Mouse (Mus musculus) small intestine, adult 2 months (tissue): ENCODE results near the gene Ptprb. TPM values are rescaled to one million over a fixed set of nuclear protein-coding genes. Genes with fewer than 3 reads are reported as not detected.

ENCODE experiments used
- H3K27ac ChIP-seq: fragments of 200-500 bp; 2 replicates; pipeline ENCODE4 v1.5.1; 2012; ENCODE audit warnings: low read depth, low read length, control low read depth, inconsistent platforms; ENCODE audit not compliant: insufficient read depth
- H3K27me3 ChIP-seq: fragments of 200-500 bp; 2 replicates; pipeline ENCODE4 v1.6.1; 2012; ENCODE audit warnings: mild to moderate bottlenecking, moderate library complexity, low read length, inconsistent platforms; ENCODE audit not compliant: control insufficient read depth, insufficient read depth
- H3K36me3 ChIP-seq: fragments of 200-500 bp; 2 replicates; pipeline ENCODE4 v1.6.1; 2012; ENCODE audit warnings: mild to moderate bottlenecking, low read length, control low read depth, inconsistent platforms; ENCODE audit not compliant: control insufficient read depth, insufficient read depth
- H3K4me1 ChIP-seq: fragments of 200-500 bp; 2 replicates; pipeline ENCODE4 v1.6.1; 2012; ENCODE audit warnings: low read length, inconsistent platforms, mixed read lengths; ENCODE audit not compliant: control insufficient read depth, insufficient read depth, insufficient read length
- H3K4me3 ChIP-seq: fragments of 200-500 bp; 2 replicates; pipeline ENCODE4 v1.5.1; 2012; ENCODE audit warnings: low read depth, mild to moderate bottlenecking, control low read depth, inconsistent platforms, low read length, moderate library complexity
- CTCF ChIP-seq: fragments of 200-500 bp; IDR thresholded peaks from 2 replicates; pipeline ENCODE4 v1.5.1; 2012; ENCODE audit warnings: low read depth, mild to moderate bottlenecking, control low read depth, inconsistent platforms, low read length, moderate library complexity, mixed read lengths; ENCODE audit not compliant: insufficient replicate concordance, insufficient read length; ENCODE audit errors: extremely low read depth
- POLR2A ChIP-seq: fragments of 200-500 bp; IDR thresholded peaks from 2 replicates; pipeline ENCODE4 v1.6.1; 2012; ENCODE audit warnings: low read depth, mild to moderate bottlenecking, control low read depth, inconsistent platforms, low read length, moderate library complexity
- WGBS: fragments of 180-500 bp; shearing (Covaris S2); methylation state at CpG from one replicate; pipeline ENCODE4 v1.1.7; 2018; 5-methylcytosine and 5-hydroxymethylcytosine counted together
- polyA plus RNA-seq: library from polyadenylated mRNA; depleted of rRNA; stranded (reverse); fragments of >200 nt; gene quantifications from 2 replicates; pipeline ENCODE4 v1.2.3, GENCODE M21; 2012

Ptprb gene
- polyA plus RNA-seq, 1 experiment = 2.3 TPM

DNA sequence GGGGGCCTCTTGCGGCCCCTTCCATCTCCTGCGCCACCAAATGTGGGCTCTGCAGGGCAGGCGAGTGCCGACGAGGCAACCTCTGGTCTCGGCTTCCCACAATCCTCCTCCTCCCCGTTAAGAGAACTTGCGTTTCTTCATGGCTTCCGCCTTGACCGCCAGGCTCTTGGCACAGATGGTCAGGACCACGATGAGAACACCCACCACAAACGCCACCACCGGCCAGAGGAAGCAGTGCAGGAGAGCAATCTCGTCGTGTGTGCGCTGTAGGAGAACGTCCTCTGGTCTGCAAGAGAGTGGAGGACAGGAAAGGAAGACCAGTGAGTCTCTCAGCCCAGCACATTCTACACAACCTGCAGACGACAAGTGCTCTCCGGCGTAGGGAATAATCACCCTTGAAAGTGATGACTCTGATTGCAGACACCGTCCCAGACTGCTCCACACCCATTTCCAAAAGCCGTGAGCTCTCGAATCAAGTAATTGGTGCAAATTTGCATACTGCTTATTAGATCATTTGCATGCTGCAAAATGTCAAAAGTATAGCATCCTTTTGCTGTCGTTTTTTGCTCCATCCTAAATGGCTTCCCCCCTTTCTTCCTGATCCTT, 142.9 kb downstream of the Ptprb start:
- TF ChIP-seq POLR2A (no peak), CTCF (no peak)
- no peak overlapping the region for H3K27ac ChIP-seq
- no peaks in the 10 kb centered on the region for H3K36me3 ChIP-seq
- no peak overlapping the region for H3K4me3 ChIP-seq
- H3K4me1 ChIP-seq = no peaks in the 10 kb centered on the region
- WGBS = 71% methylated on average over 24 of the region's 24 CpGs
- H3K27me3 ChIP-seq = no peaks in the 10 kb centered on the region

- WGBS = 88% methylated on average over 6 of the region's 6 CpGs
- Histone ChIP-seq H3K27me3 (no peaks in the 10 kb centered on the region), H3K4me1 (no peaks in the 10 kb centered on the region), H3K36me3 (no peaks in the 10 kb centered on the region), H3K4me3 (no peak overlapping the region), H3K27ac (no peak overlapping the region)
- TF ChIP-seq CTCF = no peak
- TF ChIP-seq POLR2A = no peak
These were observed 145.7 kb downstream of the Ptprb start for GRCm38 (mm10) chr10:116420976-116421375.

- no peak overlapping the region for H3K27ac ChIP-seq
These were observed 147.2 kb downstream of the Ptprb start for GRCm38 (mm10) chr10:116422551-116422950.

DNA sequence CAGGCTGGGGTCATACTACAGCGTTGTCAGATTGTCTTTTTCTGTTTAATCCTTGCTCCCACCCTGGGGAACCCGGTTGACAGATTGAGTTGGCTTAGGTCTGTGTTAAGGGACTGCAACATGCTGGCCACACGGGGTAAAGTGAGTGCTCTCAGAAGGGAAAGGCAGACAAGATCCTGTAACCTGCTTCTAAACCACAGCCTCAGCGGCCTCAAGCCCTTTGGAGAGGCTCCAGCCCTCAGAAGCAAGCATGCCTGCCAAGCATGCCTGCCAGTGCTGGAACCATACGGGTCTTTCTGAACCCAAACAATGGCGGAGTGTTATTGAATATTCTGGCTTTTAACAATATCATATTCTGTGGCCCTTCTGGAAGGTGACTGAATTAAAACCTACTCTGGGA, 149.6 kb downstream of the Ptprb start:
- Histone ChIP-seq H3K27me3 (no peaks in the 10 kb centered on the region), H3K4me1 (no peaks in the 10 kb centered on the region), H3K4me3 (no peak overlapping the region), H3K27ac (no peak overlapping the region), H3K36me3 (no peaks in the 10 kb centered on the region)
- no peak for TF ChIP-seq POLR2A
- no peak for TF ChIP-seq CTCF
- WGBS = 89% methylated on average over 6 of the region's 6 CpGs

More at GRCm38 (mm10) chr10:116422551-116422950, 147.2 kb downstream of the Ptprb start:
- no peaks in the 10 kb centered on the region for H3K27me3 ChIP-seq
- WGBS = 62% methylated on average over 2 of the region's 2 CpGs
- TF ChIP-seq CTCF = no peak
- TF ChIP-seq POLR2A = no peak
- no peaks in the 10 kb centered on the region for H3K4me1 ChIP-seq
- H3K4me3 ChIP-seq = no peak overlapping the region
- H3K36me3 ChIP-seq = no peaks in the 10 kb centered on the region

- no peak overlapping the region for H3K27ac ChIP-seq
- no peak overlapping the region for H3K4me3 ChIP-seq
- 83% methylated on average over 7 of the region's 7 CpGs for WGBS
- H3K4me1 ChIP-seq = no peaks in the 10 kb centered on the region
- H3K27me3 ChIP-seq = no peaks in the 10 kb centered on the region
- TF ChIP-seq POLR2A = no peak
- no peak for TF ChIP-seq CTCF
- H3K36me3 ChIP-seq = no peaks in the 10 kb centered on the region
These were observed 150.9 kb downstream of the Ptprb start for GRCm38 (mm10) chr10:116426176-116426575.

- no peak overlapping the region for H3K4me3 ChIP-seq
- H3K4me1 ChIP-seq = no peaks in the 10 kb centered on the region
- 94% methylated on average over 26 of the region's 26 CpGs for WGBS
- H3K27ac ChIP-seq = no peak overlapping the region
- no peak for TF ChIP-seq POLR2A
- TF ChIP-seq CTCF = no peak
- no peaks in the 10 kb centered on the region for H3K36me3 ChIP-seq
- no peaks in the 10 kb centered on the region for H3K27me3 ChIP-seq
These were observed 152.9 kb downstream of the Ptprb start for GRCm38 (mm10) chr10:116428026-116428780.

DNA sequence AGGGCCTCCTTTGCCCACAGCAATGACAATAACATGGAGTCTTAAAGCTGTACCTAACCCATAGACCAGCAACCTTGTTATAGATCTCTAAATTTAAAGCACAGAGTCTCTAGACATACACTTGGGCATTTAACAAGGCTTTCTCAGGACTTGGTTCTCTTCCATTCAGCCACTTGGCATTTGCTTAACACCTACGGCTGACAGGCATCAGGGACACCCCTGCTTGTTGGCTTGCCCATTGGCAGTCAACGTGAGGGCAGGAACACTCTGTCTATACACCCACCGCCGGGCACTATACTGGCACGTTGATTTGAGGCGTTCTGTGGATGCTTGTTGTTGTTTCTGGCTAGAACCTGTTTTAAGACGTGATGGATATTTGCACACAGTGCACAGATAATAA, 157.1 kb downstream of the Ptprb start:
- WGBS = 86% methylated on average over 7 of the region's 7 CpGs
- TF ChIP-seq CTCF (no peak), POLR2A (no peak)

More for the DNA sequence above, 157.1 kb downstream of the Ptprb start:
- H3K27ac ChIP-seq = no peak overlapping the region
- no peaks in the 10 kb centered on the region for H3K27me3 ChIP-seq
- H3K4me1 ChIP-seq = no peaks in the 10 kb centered on the region
- H3K4me3 ChIP-seq = no peak overlapping the region
- H3K36me3 ChIP-seq = no peaks in the 10 kb centered on the region
